Mouse (Mus musculus): ENCODE measurements around the gene Snd1. TPM values are rescaled to one million over a fixed set of nuclear protein-coding genes. Genes with fewer than 3 reads are reported as not detected.

Gene Snd1
- total and polyA plus RNA-seq, 3 experiments: 83.7 to 377 (median 210) TPM

- Histone ChIP-seq H3K27ac (ENCODE audit: insufficient read depth, low read depth) (no peak overlapping the region), H3K4me1 (ENCODE audit: control insufficient read depth in 1 of 2, insufficient read depth in 2 of 2) (no peaks in the 10 kb centered on the region), H3K9ac (ENCODE audit: insufficient read depth, low read depth) (no peak overlapping the region), H3K36me3 (replicated peaks in 1 of 2; ENCODE audit: control insufficient read depth in 1 of 2, insufficient read depth in 1 of 2, low read length in 1 of 2) (no peaks in the 10 kb centered on the region), H3K79me2 (replicated peaks; ENCODE audit: control insufficient read depth, extremely low read depth, insufficient read depth, poor library complexity, severe bottlenecking) (no peaks in the 10 kb centered on the region), H3K4me3 (replicated peaks in 1 of 3; ENCODE audit: low read depth in 2 of 3, low read length in 2 of 3, poor library complexity in 1 of 3) (no peak overlapping the region), H3K4me2 (ENCODE audit: insufficient read depth, low read depth, poor library complexity, severe bottlenecking) (peak overlapping the region; percentile 81), H3K27me3 (replicated peaks) (no peaks in the 10 kb centered on the region), H3K9me3 (replicated peaks; ENCODE audit: low read length) (no peaks in the 10 kb centered on the region)
- in situ Hi-C loops (cut with MboI; ENCODE audit: low pct_ligation_motif_present, low pct_unique_long_range_greater_than_20kb, low sequenced_read_pairs) (no loop called here), dilution Hi-C loops (cut with MboI; ENCODE audit: extremely low pct_ligation_motif_present, extremely low pct_unique_long_range_greater_than_20kb, low sequenced_read_pairs) (no loop called here)
- peak; percentile 59 for TF ChIP-seq RAD21 (IDR thresholded peaks at IDR 0.05; ENCODE audit: low read depth, low read length)
- TF ChIP-seq UBTF (IDR thresholded peaks at IDR 0.05; ENCODE audit: low read depth, low read length): no peak
- peak; percentile 18 to 76; a peak in 3 of 4 replicates for TF ChIP-seq CTCF (conservative IDR thresholded peaks at IDR 0.05 in 1 of 2, IDR thresholded peaks at IDR 0.05 in 1 of 2; ENCODE audit: low read depth in 2 of 2, low read length in 2 of 2)
- TF ChIP-seq SMC3 (IDR thresholded peaks at IDR 0.05; ENCODE audit: low read depth, low read length): peak; percentile 69
- no peak for TF ChIP-seq TBP (conservative IDR thresholded peaks at IDR 0.05; ENCODE audit: low read depth, low read length)
- TF ChIP-seq GABPA (IDR thresholded peaks at IDR 0.05; ENCODE audit: insufficient replicate concordance, low read depth, low read length): no peak
- TF ChIP-seq MEF2A (IDR thresholded peaks at IDR 0.05; ENCODE audit: borderline replicate concordance, low read depth, low read length): no peak
- no peak for TF ChIP-seq ZNF384 (IDR thresholded peaks at IDR 0.05; ENCODE audit: low read depth, low read length)
- TF ChIP-seq NRF1 (IDR thresholded peaks at IDR 0.05; ENCODE audit: low read depth, low read length): no peak
- TF ChIP-seq ZC3H11A (IDR thresholded peaks at IDR 0.05; ENCODE audit: low read depth, low read length): no peak
- TF ChIP-seq BHLHE40 (IDR thresholded peaks at IDR 0.05; ENCODE audit: low read depth, low read length): no peak
- peak; percentile 24 for DNase-seq (ENCODE audit: extremely low read depth)
Measured at GRCm38 (mm10) chr6:28460534-28460933, 14.4 kb upstream of the Snd1 start.

- Histone ChIP-seq H3K9me3 (replicated peaks; ENCODE audit: low read length) (no peaks in the 10 kb centered on the region), H3K4me2 (ENCODE audit: insufficient read depth, low read depth, poor library complexity, severe bottlenecking) (no peak overlapping the region), H3K79me2 (replicated peaks; ENCODE audit: control insufficient read depth, extremely low read depth, insufficient read depth, poor library complexity, severe bottlenecking) (no peaks in the 10 kb centered on the region), H3K9ac (ENCODE audit: insufficient read depth, low read depth) (no peak overlapping the region), H3K4me3 (replicated peaks in 1 of 3; ENCODE audit: low read depth in 2 of 3, low read length in 2 of 3, poor library complexity in 1 of 3) (no peak overlapping the region), H3K27ac (ENCODE audit: insufficient read depth, low read depth) (no peak overlapping the region), H3K27me3 (replicated peaks) (no peaks in the 10 kb centered on the region), H3K4me1 (ENCODE audit: control insufficient read depth in 1 of 2, insufficient read depth in 2 of 2) (no peaks in the 10 kb centered on the region), H3K36me3 (replicated peaks in 1 of 2; ENCODE audit: control insufficient read depth in 1 of 2, insufficient read depth in 1 of 2, low read length in 1 of 2) (no peaks in the 10 kb centered on the region)
- in situ Hi-C loops (cut with MboI; ENCODE audit: low pct_ligation_motif_present, low pct_unique_long_range_greater_than_20kb, low sequenced_read_pairs) (no loop called here), dilution Hi-C loops (cut with MboI; ENCODE audit: extremely low pct_ligation_motif_present, extremely low pct_unique_long_range_greater_than_20kb, low sequenced_read_pairs) (no loop called here)
- DNase-seq (ENCODE audit: extremely low read depth): no peak
- TF ChIP-seq ZKSCAN1 (IDR thresholded peaks at IDR 0.05; ENCODE audit: borderline replicate concordance, low read depth, low read length) (no peak), MXI1 (IDR thresholded peaks at IDR 0.05; ENCODE audit: low read depth, low read length) (no peak), USF2 (conservative IDR thresholded peaks at IDR 0.05; ENCODE audit: low read depth, low read length) (no peak), POLR2A (IDR thresholded peaks at IDR 0.05; ENCODE audit: low read depth, low read length) (no peak), SMC3 (IDR thresholded peaks at IDR 0.05; ENCODE audit: low read depth, low read length) (no peak), BHLHE40 (IDR thresholded peaks at IDR 0.05; ENCODE audit: low read depth, low read length) (no peak), CHD2 (IDR thresholded peaks at IDR 0.05; ENCODE audit: low read length) (no peak), ZNF384 (IDR thresholded peaks at IDR 0.05; ENCODE audit: low read depth, low read length) (no peak), GABPA (IDR thresholded peaks at IDR 0.05; ENCODE audit: insufficient replicate concordance, low read depth, low read length) (no peak), EP300 (IDR thresholded peaks at IDR 0.05; ENCODE audit: low read length) (no peak), TBP (conservative IDR thresholded peaks at IDR 0.05; ENCODE audit: low read depth, low read length) (no peak), MYC (IDR thresholded peaks at IDR 0.05; ENCODE audit: low read depth, low read length) (no peak), POLR2AphosphoS2 (IDR thresholded peaks at IDR 0.05; ENCODE audit: low read depth, low read length) (no peak), ZMIZ1 (IDR thresholded peaks at IDR 0.05; ENCODE audit: low read depth, low read length) (no peak), RCOR1 (conservative IDR thresholded peaks at IDR 0.05; ENCODE audit: low read depth, low read length) (no peak), IRF4 (IDR thresholded peaks at IDR 0.05; ENCODE audit: low read depth, low read length) (no peak), ETS1 (conservative IDR thresholded peaks at IDR 0.05; ENCODE audit: low read depth, low read length) (no peak), HCFC1 (IDR thresholded peaks at IDR 0.05; ENCODE audit: low read depth, low read length) (no peak)
Measured at GRCm38 (mm10) chr6:28464630-28465029, 10.3 kb upstream of the Snd1 start.
